Mouse (Mus musculus) intestine, embryonic 15.5 days (tissue): ENCODE measurements around the gene Shank1. TPM values are rescaled to one million over a fixed set of nuclear protein-coding genes. Genes with fewer than 3 reads are reported as not detected.

Source experiments
- ATAC-seq: fragments of 200-750 bp; cut with Nextera tagmentation; 2 replicates; pipeline ENCODE4 v1.8.0; 2017; ENCODE audit warnings: moderate TSS enrichment, moderate library complexity
- H3K27ac ChIP-seq: fragments of 300-500 bp; sonication (generic); 2 replicates; pipeline ENCODE4 v1.5.1; 2015; ENCODE audit warnings: mild to moderate bottlenecking, inconsistent platforms
- H3K27me3 ChIP-seq: fragments of 300-500 bp; sonication (generic); replicated peaks from 2 replicates; pipeline ENCODE4 v1.6.1; 2015; ENCODE audit warnings: inconsistent platforms
- H3K36me3 ChIP-seq: fragments of 300-500 bp; sonication (generic); 2 replicates; pipeline ENCODE4 v1.6.1; 2015; ENCODE audit warnings: inconsistent platforms
- H3K4me1 ChIP-seq: fragments of 300-500 bp; sonication (generic); replicated peaks from 2 replicates; pipeline ENCODE4 v1.6.1; 2015; ENCODE audit warnings: inconsistent platforms
- H3K4me2 ChIP-seq: fragments of 300-500 bp; sonication (generic); replicated peaks from 2 replicates; pipeline ENCODE4 v1.6.1; 2015; ENCODE audit warnings: mild to moderate bottlenecking, inconsistent platforms
- H3K4me3 ChIP-seq: fragments of 300-500 bp; sonication (generic); replicated peaks from 2 replicates; pipeline ENCODE4 v1.5.1; 2015; ENCODE audit warnings: inconsistent platforms
- H3K9ac ChIP-seq: fragments of 300-500 bp; sonication (generic); 2 replicates; pipeline ENCODE4 v1.6.1; 2015; ENCODE audit warnings: inconsistent platforms
- H3K9me3 ChIP-seq: fragments of 300-500 bp; sonication (generic); 2 replicates; pipeline ENCODE4 v1.6.1; 2016; ENCODE audit warnings: inconsistent platforms
- WGBS: fragments of 180-500 bp; shearing (Covaris S2); methylation state at CpG from one replicate; pipeline ENCODE4 v1.1.7; 2015; 5-methylcytosine and 5-hydroxymethylcytosine counted together
- polyA plus RNA-seq: library from polyadenylated mRNA; unstranded; fragments of >200 nt; fragmentation: Nextera tagmentation; extraction: Ambion mirVana; gene quantifications from 2 replicates; pipeline ENCODE4 v1.2.1, GENCODE M21; 2015

The Shank1 gene
- polyA plus RNA-seq, 1 experiment from 2014 or later, result 1.9 TPM

DNA sequence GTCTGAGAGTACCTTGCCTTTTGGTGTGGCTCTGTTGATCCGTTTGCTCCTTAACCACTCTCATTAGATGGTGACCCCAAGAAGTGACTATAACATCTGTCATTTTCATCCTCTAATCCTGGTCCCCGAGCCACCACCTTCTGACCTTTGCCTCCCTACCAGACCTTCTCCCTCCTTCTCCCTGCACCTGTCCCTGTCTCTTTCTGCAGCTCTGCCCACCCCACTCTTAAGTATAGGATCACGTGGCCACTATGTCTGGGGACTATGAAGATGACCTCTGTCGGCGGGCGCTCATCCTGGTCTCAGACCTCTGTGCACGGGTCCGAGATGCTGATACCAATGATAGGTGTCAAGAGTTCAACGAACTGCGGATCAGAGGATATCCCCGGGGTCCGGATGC, 75.7 kb downstream of the Shank1 start, which contains the start of gene 1700008O03Rik:
Gene 1700008O03Rik (minus strand): TSS at position 101 of the 400 bp plus-strand sequence.
- H3K4me2 ChIP-seq, result peak within 1 kb of the TSS; percentile 94
- H3K4me3 ChIP-seq, result peak within 1 kb of the TSS; percentile 44
- H3K27me3 ChIP-seq, result peaks cover 24% of the 10 kb centered on the region
- H3K36me3 ChIP-seq, result no peaks in the 10 kb centered on the region
- ATAC-seq, result no peak
- peaks cover 4% of the 10 kb centered on the region; the same call in 1 of the 2 replicates for H3K4me1 ChIP-seq
- WGBS, result 77% methylated on average over 12 of the region's 12 CpGs
- peak within 1 kb of the TSS; percentile 46 for H3K9ac ChIP-seq
- no peak within 1 kb of the TSS for H3K27ac ChIP-seq
- H3K9me3 ChIP-seq, result no peaks in the 10 kb centered on the region

DNA sequence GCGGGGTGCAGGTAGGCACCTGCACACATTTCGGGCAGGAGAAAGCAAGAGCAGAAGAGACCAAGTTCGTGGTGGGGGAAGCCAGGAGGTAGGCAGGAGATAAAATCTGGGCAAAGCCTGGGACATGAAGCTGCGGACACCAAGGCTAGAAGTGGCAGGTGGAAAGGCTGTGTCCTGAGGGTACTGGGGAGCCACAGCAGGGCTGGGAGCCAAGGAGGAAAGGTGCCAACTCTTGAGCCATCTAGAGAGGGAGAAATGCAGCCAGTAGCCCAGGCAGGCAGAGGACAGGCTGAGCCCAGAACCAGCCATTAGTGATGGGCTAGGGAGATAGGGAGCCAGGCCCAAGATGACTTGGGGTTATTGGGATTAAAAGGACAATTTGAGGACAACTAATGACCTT, 81.8 kb downstream of the Shank1 start:
- Histone ChIP-seq H3K9ac (no peak overlapping the region), H3K4me1 (no peaks in the 10 kb centered on the region), H3K27me3 (peaks cover 8% of the 10 kb centered on the region), H3K4me3 (no peak overlapping the region), H3K4me2 (no peak overlapping the region), H3K9me3 (no peaks in the 10 kb centered on the region), H3K36me3 (no peaks in the 10 kb centered on the region), H3K27ac (no peak overlapping the region)
- 82% methylated on average over 4 of the region's 4 CpGs for WGBS
- ATAC-seq, result no peak

- Histone ChIP-seq H3K9ac (no peak overlapping the region), H3K27ac (no peak overlapping the region), H3K36me3 (no peaks in the 10 kb centered on the region), H3K4me3 (no peak overlapping the region), H3K4me2 (no peak overlapping the region), H3K27me3 (peaks cover 8% of the 10 kb centered on the region), H3K9me3 (no peaks in the 10 kb centered on the region), H3K4me1 (no peaks in the 10 kb centered on the region)
- WGBS, result 82% methylated on average over 14 of the region's 14 CpGs
- no peak for ATAC-seq
Measured at GRCm38 (mm10) chr7:44392341-44392740, 82.3 kb downstream of the Shank1 start.

GRCm38 (mm10) chr7:44393284-44393683, 83.2 kb downstream of the Shank1 start:
- no peaks in the 10 kb centered on the region for H3K27me3 ChIP-seq
- ATAC-seq, result no peak
- H3K27ac ChIP-seq, result no peak overlapping the region
- 88% methylated on average over 17 of the region's 17 CpGs for WGBS
- no peaks in the 10 kb centered on the region for H3K4me1 ChIP-seq
- no peak overlapping the region for H3K9ac ChIP-seq
- no peaks in the 10 kb centered on the region for H3K9me3 ChIP-seq
- no peak overlapping the region for H3K4me2 ChIP-seq
- H3K4me3 ChIP-seq, result no peak overlapping the region
- no peaks in the 10 kb centered on the region for H3K36me3 ChIP-seq

- H3K36me3 ChIP-seq, result no peaks in the 10 kb centered on the region
- no peaks in the 10 kb centered on the region for H3K9me3 ChIP-seq
- 13% methylated on average over 3 of the region's 3 CpGs for WGBS
- no peak overlapping the region for H3K9ac ChIP-seq
- H3K27ac ChIP-seq, result no peak overlapping the region
- H3K27me3 ChIP-seq, result no peaks in the 10 kb centered on the region
- ATAC-seq, result peak; percentile 77
- no peak overlapping the region for H3K4me3 ChIP-seq
- no peaks in the 10 kb centered on the region for H3K4me1 ChIP-seq
- no peak overlapping the region for H3K4me2 ChIP-seq
Measured at GRCm38 (mm10) chr7:44398570-44398969, 88.5 kb downstream of the Shank1 start.

GRCm38 (mm10) chr7:44401673-44402072, 91.6 kb downstream of the Shank1 start:
- no peaks in the 10 kb centered on the region for H3K36me3 ChIP-seq
- H3K27me3 ChIP-seq, result no peaks in the 10 kb centered on the region
- H3K27ac ChIP-seq, result no peak overlapping the region
- H3K4me3 ChIP-seq, result no peak overlapping the region
- no peak for ATAC-seq
- H3K4me1 ChIP-seq, result no peaks in the 10 kb centered on the region
- 68% methylated on average over 6 of the region's 6 CpGs for WGBS
- H3K9ac ChIP-seq, result no peak overlapping the region
- no peak overlapping the region for H3K4me2 ChIP-seq
- H3K9me3 ChIP-seq, result no peaks in the 10 kb centered on the region

- no peaks in the 10 kb centered on the region for H3K36me3 ChIP-seq
- no peaks in the 10 kb centered on the region for H3K27me3 ChIP-seq
- WGBS, result 2% methylated on average over 27 of the region's 27 CpGs
- H3K4me2 ChIP-seq, result peak overlapping the region; percentile 58
- H3K9ac ChIP-seq, result no peak overlapping the region
- no peak overlapping the region for H3K27ac ChIP-seq
- peak; percentile 97 for ATAC-seq
- H3K4me3 ChIP-seq, result peak overlapping the region; percentile 19
- H3K9me3 ChIP-seq, result no peaks in the 10 kb centered on the region
- no peaks in the 10 kb centered on the region for H3K4me1 ChIP-seq
Measured at GRCm38 (mm10) chr7:44405346-44406014, 95.4 kb downstream of the Shank1 start.

GRCm38 (mm10) chr7:44406015-44406355, 95.9 kb downstream of the Shank1 start:
- H3K27ac ChIP-seq, result no peak overlapping the region
- peak overlapping the region; percentile 19 for H3K4me3 ChIP-seq
- no peaks in the 10 kb centered on the region for H3K36me3 ChIP-seq
- 3% methylated on average over 5 of the region's 5 CpGs for WGBS
- H3K27me3 ChIP-seq, result no peaks in the 10 kb centered on the region
- no peaks in the 10 kb centered on the region for H3K9me3 ChIP-seq
- no peaks in the 10 kb centered on the region for H3K4me1 ChIP-seq
- H3K4me2 ChIP-seq, result peak overlapping the region; percentile 58
- ATAC-seq, result no peak
- H3K9ac ChIP-seq, result no peak overlapping the region

Other genes starting within 250 kb of the Shank1 start
- not detected in 2 replicates for gene Klk1b21, start 207.9 kb upstream of the Shank1 start, polyA plus RNA-seq
- gene Klk1b22, start 197.6 kb upstream of the Shank1 start, polyA plus RNA-seq, result not detected in 2 replicates
- gene Klk1b16, start 173.5 kb upstream of the Shank1 start, polyA plus RNA-seq, result 0.11 TPM in 1 of 2 replicates, not detected in the other
- 0.52 TPM in 1 of 2 replicates, not detected in the other for gene Klk1b24, start 122.0 kb upstream of the Shank1 start, polyA plus RNA-seq
- gene Klk1b3, start 112.1 kb upstream of the Shank1 start, polyA plus RNA-seq, result 0.38 and 0.51 TPM in 2 replicates
- not detected in 2 replicates for gene Klk1b4, start 102.8 kb upstream of the Shank1 start, polyA plus RNA-seq
- gene Klk1b5, start 94.3 kb upstream of the Shank1 start, polyA plus RNA-seq, result not detected in 2 replicates
- gene Klk1, start 84.9 kb upstream of the Shank1 start, polyA plus RNA-seq, result 13.1 and 30.8 TPM in 2 replicates
- gene Gm36864, start 74.1 kb upstream of the Shank1 start, polyA plus RNA-seq, result not detected in 2 replicates
- gene 1700028J19Rik, start 63.6 kb upstream of the Shank1 start, polyA plus RNA-seq, result 1.3 and 1.6 TPM in 2 replicates
- gene 2410002F23Rik, start 63.5 kb upstream of the Shank1 start, polyA plus RNA-seq, result 124 and 127 TPM in 2 replicates
- not detected in 2 replicates for gene Acp4, start 52.9 kb upstream of the Shank1 start, polyA plus RNA-seq
- gene Gm15517, start 48.8 kb upstream of the Shank1 start, polyA plus RNA-seq, result not detected in 2 replicates
- 7.2 and 8.0 TPM in 2 replicates for gene Clec11a, start 3.4 kb upstream of the Shank1 start, polyA plus RNA-seq
- 0.90 and 1.9 TPM in 2 replicates for gene Syt3, start 73.8 kb downstream of the Shank1 start, polyA plus RNA-seq
- gene 1700008O03Rik, start 75.6 kb downstream of the Shank1 start, polyA plus RNA-seq, result 0.48 and 0.99 TPM in 2 replicates
- 0.82 and 0.86 TPM in 2 replicates for gene Lrrc4b, start 118.8 kb downstream of the Shank1 start, polyA plus RNA-seq
- gene Aspdh, start 155.1 kb downstream of the Shank1 start, polyA plus RNA-seq, result 0.70 and 1.2 TPM in 2 replicates
- gene Josd2, start 157.7 kb downstream of the Shank1 start, polyA plus RNA-seq, result 76.0 and 87.3 TPM in 2 replicates
- gene Emc10, start 186.3 kb downstream of the Shank1 start, polyA plus RNA-seq, result 97.0 and 102 TPM in 2 replicates
- 6.5 and 9.2 TPM in 2 replicates for gene Fam71e1, start 186.3 kb downstream of the Shank1 start, polyA plus RNA-seq
- gene Mybpc2, start 214.4 kb downstream of the Shank1 start, polyA plus RNA-seq, result 0.14 and 0.36 TPM in 2 replicates
- gene Spib, start 221.8 kb downstream of the Shank1 start, polyA plus RNA-seq, result 0.25 and 0.43 TPM in 2 replicates
- 72.0 and 76.0 TPM in 2 replicates for gene Pold1, start 238.6 kb downstream of the Shank1 start, polyA plus RNA-seq
- 66.3 and 69.5 TPM in 2 replicates for gene Nr1h2, start 243.7 kb downstream of the Shank1 start, polyA plus RNA-seq